Mouse (Mus musculus): ENCODE data around the gene Srrd.

Srrd gene

GRCm38 (mm10) chr5:112288193-112289141 lies 54.4 kb downstream of the Srrd start:
- DNase-seq (ENCODE audit: low spot score), result no peak

- DNase-seq (ENCODE audit: low spot score), result no peak
These were observed 55.2 kb downstream of the Srrd start for GRCm38 (mm10) chr5:112287652-112288051.

Measured in urinary bladder, postnatal 10 days (tissue).